Mouse (Mus musculus) testis, adult 2 months (tissue): ENCODE measurements around the gene Hfm1. TPM values are rescaled to one million over a fixed set of nuclear protein-coding genes. Genes with fewer than 3 reads are reported as not detected.

Experiments
- H3K27ac ChIP-seq: fragments of 200-500 bp; 2 replicates; pipeline ENCODE4 v1.5.1; 2012; ENCODE audit warnings: low read depth, low read length; ENCODE audit not compliant: control insufficient read depth, insufficient read depth
- H3K27me3 ChIP-seq: fragments of 200-500 bp; 2 replicates; pipeline ENCODE4 v1.6.1; 2012; ENCODE audit warnings: mild to moderate bottlenecking, low read length, moderate library complexity; ENCODE audit not compliant: control insufficient read depth, insufficient read depth
- H3K36me3 ChIP-seq: fragments of 200-500 bp; 2 replicates; pipeline ENCODE4 v1.6.1; 2012; ENCODE audit warnings: mild to moderate bottlenecking, low read length; ENCODE audit not compliant: control insufficient read depth, insufficient read depth
- H3K4me1 ChIP-seq: fragments of 200-500 bp; 2 replicates; pipeline ENCODE4 v1.6.1; 2012; ENCODE audit warnings: low read length; ENCODE audit not compliant: control insufficient read depth, insufficient read depth
- H3K4me3 ChIP-seq: fragments of 200-500 bp; 2 replicates; pipeline ENCODE4 v1.5.1; 2012; ENCODE audit warnings: low read depth, mild to moderate bottlenecking, low read length, moderate library complexity, mixed read lengths; ENCODE audit not compliant: control insufficient read depth
- CTCF ChIP-seq: fragments of 200-500 bp; IDR thresholded peaks from 2 replicates; pipeline ENCODE4 v1.5.1; 2012; ENCODE audit warnings: low read depth, mild to moderate bottlenecking, inconsistent platforms, low read length, moderate library complexity; ENCODE audit not compliant: control insufficient read depth, insufficient read depth, insufficient replicate concordance
- POLR2A ChIP-seq: fragments of 200-500 bp; IDR thresholded peaks from 2 replicates; pipeline ENCODE4 v1.6.1; 2012; ENCODE audit warnings: low read depth, mild to moderate bottlenecking, inconsistent platforms, low read length, moderate library complexity; ENCODE audit not compliant: control insufficient read depth
- polyA plus RNA-seq: library from polyadenylated mRNA; depleted of rRNA; stranded (reverse); fragments of >200 nt; gene quantifications from 2 replicates; pipeline ENCODE4 v1.2.3, GENCODE M21; 2012

Gene Hfm1
- polyA plus RNA-seq, 1 experiment = 8.9 TPM

DNA sequence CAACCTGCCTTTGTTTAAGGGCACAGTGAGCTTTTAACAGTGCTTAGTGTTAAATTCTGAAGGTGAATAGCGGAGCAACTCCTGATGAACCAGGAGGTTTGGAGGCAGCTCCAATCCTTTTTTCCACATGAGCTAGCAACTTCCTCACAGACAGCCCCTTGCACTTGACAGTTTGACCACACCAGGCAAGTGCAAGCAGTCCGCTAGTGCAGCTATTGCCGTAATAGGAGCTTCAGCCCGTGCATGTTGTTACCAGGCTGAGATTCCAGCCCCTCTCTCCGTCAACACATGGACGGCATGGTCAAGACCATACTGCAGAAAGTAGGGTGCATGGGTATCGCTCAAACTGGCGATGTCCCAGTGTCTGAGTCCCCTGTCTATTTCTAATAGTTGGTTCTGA is 106.5 kb downstream of the Hfm1 start:
- Histone ChIP-seq H3K36me3 (no peaks in the 10 kb centered on the region), H3K4me1 (peaks cover 4% of the 10 kb centered on the region; the same call in 1 of the 2 replicates), H3K27me3 (no peaks in the 10 kb centered on the region), H3K27ac (peak overlapping the region; percentile 40; the same call in 1 of the 2 replicates), H3K4me3 (no peak overlapping the region)
- TF ChIP-seq POLR2A = no peak
- TF ChIP-seq CTCF = no peak

DNA sequence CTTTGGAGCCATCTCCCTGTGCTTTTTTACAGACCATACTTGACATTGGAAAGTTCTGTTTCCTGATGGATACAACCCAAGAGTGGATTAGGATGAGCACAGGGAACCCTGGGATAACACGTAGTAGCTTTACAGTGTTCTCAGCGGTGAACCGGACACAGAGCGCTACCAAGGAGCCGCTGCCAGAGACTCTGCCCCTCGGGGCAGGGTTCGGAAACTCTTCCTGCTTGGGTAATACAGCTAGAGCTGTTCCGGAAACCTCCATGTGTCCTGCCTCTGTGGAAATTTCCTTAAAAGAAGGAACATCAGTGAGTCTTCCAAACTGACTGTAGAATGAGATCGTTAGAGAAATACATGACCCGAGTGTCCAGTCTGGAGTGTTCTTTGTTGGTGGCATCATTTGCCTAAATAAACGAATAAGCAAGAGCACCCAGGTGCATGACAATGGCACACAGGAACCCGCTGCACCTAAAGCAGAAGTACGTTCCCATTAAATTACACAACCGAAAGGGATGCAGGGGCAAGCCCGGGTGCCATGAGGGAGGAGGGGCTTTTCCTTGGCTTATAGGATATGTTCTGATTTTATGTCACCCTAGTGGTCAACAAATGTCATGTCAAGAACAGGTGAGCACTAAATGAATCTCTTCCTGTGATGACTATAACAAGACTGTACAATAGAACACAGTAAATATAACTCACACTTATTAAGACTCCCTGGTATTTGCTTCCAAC is 110.0 kb downstream of the Hfm1 start:
- Histone ChIP-seq H3K4me3 (no peak overlapping the region), H3K27me3 (no peaks in the 10 kb centered on the region), H3K36me3 (no peaks in the 10 kb centered on the region), H3K4me1 (peaks cover 4% of the 10 kb centered on the region; the same call in 1 of the 2 replicates), H3K27ac (no peak overlapping the region)
- TF ChIP-seq POLR2A (no peak), CTCF (no peak)

DNA sequence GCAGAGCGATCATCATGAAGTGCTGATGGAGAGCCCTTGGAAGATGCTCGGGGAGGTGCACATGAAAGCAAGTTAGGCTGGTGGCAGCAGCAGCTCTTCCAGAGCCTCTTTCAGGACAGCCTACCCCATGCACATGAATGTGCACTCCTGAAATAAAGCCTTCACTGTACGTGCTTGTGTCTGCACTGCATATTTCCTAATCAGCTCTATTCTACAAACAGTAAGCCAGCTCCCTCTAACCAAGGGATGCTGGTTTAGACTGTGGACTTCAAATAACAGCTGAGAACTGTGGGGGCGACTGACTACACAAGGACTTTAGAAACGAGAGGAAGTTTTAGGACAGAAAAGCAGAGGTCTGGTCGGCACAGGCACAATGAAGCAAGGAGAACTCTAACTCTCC is 111.5 kb downstream of the Hfm1 start:
- TF ChIP-seq CTCF = no peak
- TF ChIP-seq POLR2A = no peak
- no peaks in the 10 kb centered on the region for H3K36me3 ChIP-seq
- no peak overlapping the region for H3K4me3 ChIP-seq
- peaks cover 4% of the 10 kb centered on the region; the same call in 1 of the 2 replicates for H3K4me1 ChIP-seq
- H3K27me3 ChIP-seq = no peaks in the 10 kb centered on the region
- H3K27ac ChIP-seq = no peak overlapping the region

DNA sequence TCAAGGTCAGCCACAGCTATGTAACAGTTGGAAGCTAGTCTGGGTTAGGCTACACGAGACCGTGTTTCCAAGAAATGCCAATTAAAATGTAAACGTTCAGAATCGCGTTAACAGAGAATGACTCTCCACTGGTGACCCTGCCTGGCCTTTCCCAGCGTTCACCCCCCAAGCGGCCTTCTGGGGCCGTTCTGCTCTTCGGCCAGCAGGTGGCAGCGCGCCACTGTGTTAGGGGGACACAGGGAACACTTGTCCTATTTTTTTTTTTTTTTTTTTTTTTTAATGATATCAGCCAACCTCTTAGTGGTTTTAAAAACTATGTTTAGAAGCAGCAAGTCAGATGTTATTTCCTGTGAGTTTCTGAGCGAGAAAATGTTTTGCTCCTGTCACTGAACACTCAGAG is 123.0 kb downstream of the Hfm1 start:
- TF ChIP-seq POLR2A (no peak), CTCF (peak; percentile 78)
- no peak overlapping the region for H3K4me3 ChIP-seq
- no peaks in the 10 kb centered on the region for H3K27me3 ChIP-seq
- no peaks in the 10 kb centered on the region for H3K4me1 ChIP-seq
- no peak overlapping the region for H3K27ac ChIP-seq
- no peaks in the 10 kb centered on the region for H3K36me3 ChIP-seq

DNA sequence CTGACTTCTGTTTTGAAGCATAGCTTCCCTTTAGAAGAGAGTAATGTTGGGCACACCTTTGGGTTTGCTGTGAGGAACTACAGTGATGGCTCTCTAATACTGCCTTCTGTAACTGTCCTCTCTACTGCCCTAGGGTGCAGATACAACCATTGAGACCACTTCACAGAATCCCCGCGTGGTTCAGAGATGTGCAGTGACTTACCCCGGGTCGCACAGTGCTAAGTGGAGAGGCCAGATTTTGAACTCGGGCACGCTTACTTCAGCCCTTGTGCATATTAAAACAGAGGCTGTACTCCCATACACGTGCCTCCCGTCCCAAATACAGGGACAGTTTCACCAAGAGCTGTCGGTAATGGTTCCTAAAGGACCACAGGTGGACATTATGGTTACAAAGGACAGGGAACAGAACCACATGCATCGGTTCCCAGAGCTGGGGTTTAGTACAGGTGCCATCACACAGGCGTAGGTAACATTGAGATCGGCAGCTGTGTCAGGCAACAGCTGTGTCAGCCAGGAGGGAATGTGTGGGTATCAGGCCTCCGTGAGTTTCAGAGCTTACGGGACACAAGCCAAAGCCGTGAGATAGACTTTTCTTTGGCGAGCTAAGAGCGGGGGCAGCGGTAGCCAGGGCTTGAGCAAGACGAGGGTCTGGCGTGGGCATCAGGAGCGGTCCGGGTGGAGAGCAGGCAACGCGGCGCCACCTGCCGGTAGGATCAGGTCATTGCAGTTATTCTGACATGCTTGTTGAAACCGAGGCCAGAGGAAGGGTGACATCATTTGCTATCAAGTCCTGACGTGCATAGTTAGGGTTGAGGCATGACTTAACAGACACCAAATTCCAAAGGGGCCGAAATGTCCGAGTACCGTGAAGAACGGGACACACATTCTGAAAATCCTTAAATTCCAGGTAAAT is 124.0 kb downstream of the Hfm1 start:
- TF ChIP-seq CTCF (peak; percentile 100), POLR2A (no peak)
- peak overlapping the region; percentile 41 for H3K4me3 ChIP-seq
- no peaks in the 10 kb centered on the region for H3K4me1 ChIP-seq
- H3K27me3 ChIP-seq = no peaks in the 10 kb centered on the region
- no peak overlapping the region for H3K27ac ChIP-seq
- no peaks in the 10 kb centered on the region for H3K36me3 ChIP-seq

DNA sequence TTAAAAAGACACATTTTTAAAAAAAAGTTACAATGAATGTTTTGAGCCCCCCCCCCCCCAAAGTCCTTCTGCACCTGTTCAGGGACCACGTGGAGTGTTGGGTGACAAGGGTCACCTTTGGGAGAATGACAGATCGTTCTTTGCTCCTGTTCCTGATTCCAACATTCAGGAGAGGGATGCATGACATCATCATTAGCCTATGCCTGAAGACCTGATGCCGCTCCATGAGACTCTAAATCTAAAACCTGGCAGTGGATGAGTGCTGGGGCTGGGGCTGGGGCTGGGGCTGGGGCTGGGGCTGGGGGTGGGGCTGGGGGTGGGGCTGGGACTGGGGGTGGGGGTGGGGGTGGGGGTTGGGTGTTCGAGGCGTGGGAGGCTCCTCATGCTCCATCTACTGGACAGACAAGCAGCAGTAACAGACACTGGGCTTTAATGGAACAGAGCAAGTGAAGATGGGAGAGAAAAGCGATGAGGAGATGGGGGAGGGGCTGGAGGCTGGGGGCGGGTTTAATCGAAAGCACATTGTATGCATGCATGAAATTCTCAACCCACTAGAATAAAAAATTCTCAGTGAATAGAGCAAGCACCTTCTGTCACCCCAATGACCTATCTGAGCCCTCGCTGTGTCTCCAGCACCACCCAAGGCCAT is 124.8 kb downstream of the Hfm1 start:
- Histone ChIP-seq H3K36me3 (no peaks in the 10 kb centered on the region), H3K27ac (no peak overlapping the region), H3K4me1 (no peaks in the 10 kb centered on the region), H3K4me3 (no peak overlapping the region), H3K27me3 (no peaks in the 10 kb centered on the region)
- TF ChIP-seq POLR2A (no peak), CTCF (no peak)

DNA sequence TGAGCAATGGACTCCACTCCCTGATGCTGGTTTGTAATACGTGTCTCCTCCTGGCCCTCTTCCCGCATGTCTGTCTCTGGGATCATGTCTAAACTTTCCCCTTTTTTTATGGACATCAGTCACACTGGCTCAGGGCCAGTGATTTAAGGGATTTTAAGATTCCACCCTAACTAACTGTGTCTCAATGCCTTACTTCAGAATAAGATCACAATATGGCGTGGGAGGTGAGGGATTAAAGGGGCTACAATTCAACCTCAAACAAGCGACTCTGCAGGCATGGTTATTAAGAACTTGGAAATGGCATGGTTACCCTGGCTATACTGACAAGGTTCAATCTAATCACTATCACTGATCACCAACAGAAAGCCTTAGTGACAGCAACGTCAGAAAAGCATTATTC is 128.2 kb downstream of the Hfm1 start:
- Histone ChIP-seq H3K27me3 (no peaks in the 10 kb centered on the region), H3K27ac (no peak overlapping the region), H3K4me1 (peaks cover 2% of the 10 kb centered on the region; the same call in 1 of the 2 replicates), H3K36me3 (no peaks in the 10 kb centered on the region), H3K4me3 (no peak overlapping the region)
- TF ChIP-seq CTCF (no peak), POLR2A (no peak)
